Mouse (Mus musculus): ENCODE measurements around the gene Hipk1.

DNA sequence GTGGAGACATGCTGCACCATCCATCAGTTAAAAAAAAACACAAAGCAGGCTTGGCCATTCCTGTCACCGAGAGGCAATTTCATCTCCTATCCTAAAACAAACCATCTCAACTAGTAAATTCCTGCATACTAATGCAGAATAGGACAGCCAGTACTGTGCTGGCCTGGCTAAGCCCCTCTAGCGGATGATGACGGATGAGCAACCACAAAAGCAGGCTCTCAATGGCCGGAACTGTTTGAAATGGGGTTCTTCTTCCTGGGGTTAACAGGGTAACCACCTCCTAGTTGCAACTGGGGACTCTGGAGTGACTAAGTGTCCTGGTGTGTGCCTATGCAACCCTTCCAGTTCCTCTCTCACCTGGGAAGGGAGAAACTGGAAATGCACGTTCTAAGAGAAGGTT is 51.0 kb downstream of the Hipk1 start:
- TF ChIP-seq CTCF (IDR thresholded peaks at IDR 0.05): no peak
- no peak for TF ChIP-seq EP300 (IDR thresholded peaks at IDR 0.05)
